Mouse (Mus musculus) CH12.LX (cell line): ENCODE results near the gene Ncln. TPM values are rescaled to one million over a fixed set of nuclear protein-coding genes. Genes with fewer than 3 reads are reported as not detected.

Source experiments
- DNase-seq: peaks from one replicate; pipeline ENCODE4 v3.0.0-alpha.2; 2013; ENCODE audit errors: extremely low read depth
- H3K27ac ChIP-seq: 2 replicates; pipeline ENCODE4 v1.5.1; 2012; ENCODE audit warnings: low read depth, mild to moderate bottlenecking, control low read depth, moderate library complexity; ENCODE audit not compliant: insufficient read depth
- H3K27me3 ChIP-seq: replicated peaks from 2 replicates; pipeline ENCODE3; 2012; ENCODE audit warnings: inconsistent platforms
- H3K36me3 ChIP-seq, 2 experiments: replicated peaks in 1 of 2; 2 replicates each; pipeline versions ENCODE3 to v1.6.1; 2012; ENCODE audit warnings: inconsistent platforms in 1 of 2, low read length in 1 of 2, mild to moderate bottlenecking in 1 of 2, mixed read lengths in 1 of 2, moderate library complexity in 1 of 2; ENCODE audit not compliant: control insufficient read depth in 1 of 2, insufficient read depth in 1 of 2
- H3K4me1 ChIP-seq, 2 experiments: 2 replicates each; pipeline ENCODE4 v1.6.1; 2012; ENCODE audit warnings: inconsistent platforms in 1 of 2, moderate library complexity in 1 of 2; ENCODE audit not compliant: insufficient read depth in 2 of 2, control insufficient read depth in 1 of 2
- H3K4me2 ChIP-seq: 2 replicates; pipeline ENCODE4 v1.6.1; 2012; ENCODE audit warnings: low read depth, mild to moderate bottlenecking, control low read depth; ENCODE audit not compliant: poor library complexity, insufficient read depth, severe bottlenecking
- H3K4me3 ChIP-seq, 3 experiments: fragments of 150-350 bp in 1 of 3; sonication (generic) in 1 of 3; replicated peaks in 1 of 3; 2 replicates each; pipeline versions ENCODE3 to v1.5.1; 2011 to 2012; ENCODE audit warnings: low read depth in 2 of 3, low read length in 2 of 3, mild to moderate bottlenecking in 2 of 3, moderate library complexity in 2 of 3, control low read depth in 1 of 3, improper control_type of control experiment in 1 of 3, inconsistent platforms in 1 of 3, mixed read lengths in 1 of 3; ENCODE audit not compliant: poor library complexity in 1 of 3
- H3K79me2 ChIP-seq: replicated peaks from 2 replicates; pipeline ENCODE4 v1.6.1; 2012; ENCODE audit warnings: mild to moderate bottlenecking, moderate library complexity; ENCODE audit not compliant: control insufficient read depth, poor library complexity, insufficient read depth, severe bottlenecking; ENCODE audit errors: extremely low read depth
- H3K9ac ChIP-seq: 2 replicates; pipeline ENCODE4 v1.6.1; 2012; ENCODE audit warnings: low read depth, mild to moderate bottlenecking, control low read depth, moderate library complexity; ENCODE audit not compliant: insufficient read depth
- H3K9me3 ChIP-seq: replicated peaks from 2 replicates; pipeline ENCODE3; 2012; ENCODE audit warnings: low read length, inconsistent platforms, mixed read lengths
- BHLHE40 ChIP-seq: IDR thresholded peaks from 2 replicates; pipeline ENCODE4 v1.6.1; 2011; ENCODE audit warnings: mild to moderate bottlenecking, low read depth, low read length, improper control_type of control experiment
- CHD1 ChIP-seq: IDR thresholded peaks from 2 replicates; pipeline ENCODE4 v1.6.1; 2012; ENCODE audit warnings: low read depth, low read length, improper control_type of control experiment, inconsistent platforms
- CHD2 ChIP-seq: IDR thresholded peaks from 2 replicates; pipeline ENCODE4 v1.6.1; 2011; ENCODE audit warnings: low read length, improper control_type of control experiment
- CTCF ChIP-seq, 2 experiments: IDR thresholded peaks in 1 of 2; conservative IDR thresholded peaks in 1 of 2; 2 replicates each; pipeline ENCODE4 v1.5.1; 2011 to 2012; ENCODE audit warnings: low read depth in 2 of 2, low read length in 2 of 2, improper control_type of control experiment in 1 of 2, inconsistent platforms in 1 of 2, mild to moderate bottlenecking in 1 of 2, moderate library complexity in 1 of 2
- E2F4 ChIP-seq: IDR thresholded peaks from 2 replicates; pipeline ENCODE4 v1.6.1; 2011; ENCODE audit warnings: low read depth, low read length, improper control_type of control experiment; ENCODE audit not compliant: insufficient replicate concordance
- ELF1 ChIP-seq: IDR thresholded peaks from 2 replicates; pipeline ENCODE4 v1.6.1; 2014; ENCODE audit warnings: low read depth, mild to moderate bottlenecking, inconsistent platforms, low read length, improper control_type of control experiment
- EP300 ChIP-seq: IDR thresholded peaks from 2 replicates; pipeline ENCODE4 v1.6.1; 2011; ENCODE audit warnings: low read length, improper control_type of control experiment
- ETS1 ChIP-seq: conservative IDR thresholded peaks from 2 replicates; pipeline ENCODE4 v1.6.1; 2012; ENCODE audit warnings: low read depth, mild to moderate bottlenecking, inconsistent platforms, low read length, improper control_type of control experiment, moderate library complexity
- GABPA ChIP-seq: IDR thresholded peaks from 2 replicates; pipeline ENCODE4 v1.6.1; 2012; ENCODE audit warnings: low read depth, low read length, improper control_type of control experiment, inconsistent platforms; ENCODE audit not compliant: insufficient replicate concordance
- HCFC1 ChIP-seq: IDR thresholded peaks from 2 replicates; pipeline ENCODE4 v1.6.1; 2012; ENCODE audit warnings: low read depth, mild to moderate bottlenecking, inconsistent platforms, low read length, improper control_type of control experiment
- IRF4 ChIP-seq: IDR thresholded peaks from 2 replicates; pipeline ENCODE4 v1.6.1; 2014; ENCODE audit warnings: low read depth, mild to moderate bottlenecking, inconsistent platforms, low read length, improper control_type of control experiment
- JUN ChIP-seq: IDR thresholded peaks from 2 replicates; pipeline ENCODE4 v1.6.1; 2011; ENCODE audit warnings: low read depth, mild to moderate bottlenecking, low read length, improper control_type of control experiment, moderate library complexity; ENCODE audit not compliant: insufficient read depth
- JUND ChIP-seq: conservative IDR thresholded peaks from 2 replicates; pipeline ENCODE4 v1.6.1; 2011; ENCODE audit warnings: low read depth, low read length, improper control_type of control experiment
- KAT2A ChIP-seq: IDR thresholded peaks from 2 replicates; pipeline ENCODE4 v1.6.1; 2012; ENCODE audit warnings: low read length, improper control_type of control experiment, inconsistent platforms; ENCODE audit not compliant: insufficient replicate concordance
- MAZ ChIP-seq: IDR thresholded peaks from 2 replicates; pipeline ENCODE4 v1.6.1; 2012; ENCODE audit warnings: low read depth, mild to moderate bottlenecking, inconsistent platforms, low read length, improper control_type of control experiment, moderate library complexity
- MEF2A ChIP-seq: IDR thresholded peaks from 2 replicates; pipeline ENCODE4 v1.6.1; 2014; ENCODE audit warnings: low read depth, mild to moderate bottlenecking, inconsistent platforms, low read length, improper control_type of control experiment, borderline replicate concordance
- MYC ChIP-seq: IDR thresholded peaks from 2 replicates; pipeline ENCODE4 v1.6.1; 2011; ENCODE audit warnings: low read depth, mild to moderate bottlenecking, improper control_type of control experiment, low read length
- NELFE ChIP-seq: IDR thresholded peaks from 2 replicates; pipeline ENCODE4 v1.6.1; 2011; ENCODE audit warnings: low read depth, low read length, improper control_type of control experiment
- NRF1 ChIP-seq: IDR thresholded peaks from 2 replicates; pipeline ENCODE4 v1.6.1; 2014; ENCODE audit warnings: low read depth, mild to moderate bottlenecking, inconsistent platforms, low read length, improper control_type of control experiment, moderate library complexity
- PAX5 ChIP-seq: IDR thresholded peaks from 2 replicates; pipeline ENCODE4 v1.6.1; 2012; ENCODE audit warnings: low read length, inconsistent platforms, mixed read lengths
- POLR2A ChIP-seq: IDR thresholded peaks from 2 replicates; pipeline ENCODE4 v1.6.1; 2011; ENCODE audit warnings: low read depth, mild to moderate bottlenecking, improper control_type of control experiment, low read length
- RAD21 ChIP-seq: IDR thresholded peaks from 2 replicates; pipeline ENCODE4 v1.6.1; 2011; ENCODE audit warnings: low read depth, mild to moderate bottlenecking, low read length, improper control_type of control experiment, moderate library complexity
- SIN3A ChIP-seq: IDR thresholded peaks from 2 replicates; pipeline ENCODE4 v1.6.1; 2012; ENCODE audit warnings: low read length, improper control_type of control experiment, inconsistent platforms
- SMC3 ChIP-seq: IDR thresholded peaks from 2 replicates; pipeline ENCODE4 v1.6.1; 2011; ENCODE audit warnings: low read depth, low read length, improper control_type of control experiment
- TBP ChIP-seq: conservative IDR thresholded peaks from 2 replicates; pipeline ENCODE4 v1.6.1; 2011; ENCODE audit warnings: low read depth, low read length, improper control_type of control experiment
- TCF12 ChIP-seq: IDR thresholded peaks from 2 replicates; pipeline ENCODE4 v1.6.1; 2014; ENCODE audit warnings: low read depth, mild to moderate bottlenecking, inconsistent platforms, low read length, improper control_type of control experiment
- USF2 ChIP-seq: conservative IDR thresholded peaks from 2 replicates; pipeline ENCODE4 v1.6.1; 2011; ENCODE audit warnings: low read depth, low read length, improper control_type of control experiment
- ZC3H11A ChIP-seq: IDR thresholded peaks from 2 replicates; pipeline ENCODE4 v1.6.1; 2012; ENCODE audit warnings: low read depth, mild to moderate bottlenecking, inconsistent platforms, low read length, improper control_type of control experiment
- ZKSCAN1 ChIP-seq: IDR thresholded peaks from 2 replicates; pipeline ENCODE4 v1.6.1; 2012; ENCODE audit warnings: low read depth, inconsistent platforms, low read length, improper control_type of control experiment, borderline replicate concordance
- ZMIZ1 ChIP-seq: IDR thresholded peaks from 2 replicates; pipeline ENCODE4 v1.6.1; 2012; ENCODE audit warnings: low read depth, mild to moderate bottlenecking, inconsistent platforms, low read length, improper control_type of control experiment
- ZNF384 ChIP-seq: IDR thresholded peaks from 2 replicates; pipeline ENCODE4 v1.6.1; 2012; ENCODE audit warnings: low read depth, low read length, improper control_type of control experiment, inconsistent platforms
- dilution Hi-C: fragments of 300-500 bp; cut with MboI; formaldehyde crosslinking; loops from 2 replicates; pipeline ENCODE4 v1.14.3; 2020; ENCODE audit warnings: low sequenced_read_pairs; ENCODE audit not compliant: extremely low pct_unique_long_range_greater_than_20kb, extremely low pct_ligation_motif_present
- in situ Hi-C: fragments of 300-500 bp; cut with MboI; formaldehyde crosslinking; loops from 3 replicates; pipeline ENCODE4 v1.14.3; 2019; ENCODE audit warnings: low sequenced_read_pairs, low pct_ligation_motif_present, low pct_unique_long_range_greater_than_20kb, mixed read lengths
- polyA plus RNA-seq: library from polyadenylated mRNA; unstranded; fragments of >175 nt; gene quantifications from 2 replicates; pipeline ENCODE4 v1.2.1, GENCODE M21; 2012; ENCODE audit warnings: low read depth; ENCODE audit not compliant: insufficient read length
- total RNA-seq, 2 experiments: library from RNA; depleted of rRNA; stranded (reverse); fragments of 300-350 nt in 1 of 2; fragments of >200 nt in 1 of 2; gene quantifications; 2 replicates each; pipeline ENCODE4 v1.2.3; 2012 to 2014

Ncln gene
- total and polyA plus RNA-seq, 3 experiments: 41.5 to 99.5 (median 89.5) TPM

DNA sequence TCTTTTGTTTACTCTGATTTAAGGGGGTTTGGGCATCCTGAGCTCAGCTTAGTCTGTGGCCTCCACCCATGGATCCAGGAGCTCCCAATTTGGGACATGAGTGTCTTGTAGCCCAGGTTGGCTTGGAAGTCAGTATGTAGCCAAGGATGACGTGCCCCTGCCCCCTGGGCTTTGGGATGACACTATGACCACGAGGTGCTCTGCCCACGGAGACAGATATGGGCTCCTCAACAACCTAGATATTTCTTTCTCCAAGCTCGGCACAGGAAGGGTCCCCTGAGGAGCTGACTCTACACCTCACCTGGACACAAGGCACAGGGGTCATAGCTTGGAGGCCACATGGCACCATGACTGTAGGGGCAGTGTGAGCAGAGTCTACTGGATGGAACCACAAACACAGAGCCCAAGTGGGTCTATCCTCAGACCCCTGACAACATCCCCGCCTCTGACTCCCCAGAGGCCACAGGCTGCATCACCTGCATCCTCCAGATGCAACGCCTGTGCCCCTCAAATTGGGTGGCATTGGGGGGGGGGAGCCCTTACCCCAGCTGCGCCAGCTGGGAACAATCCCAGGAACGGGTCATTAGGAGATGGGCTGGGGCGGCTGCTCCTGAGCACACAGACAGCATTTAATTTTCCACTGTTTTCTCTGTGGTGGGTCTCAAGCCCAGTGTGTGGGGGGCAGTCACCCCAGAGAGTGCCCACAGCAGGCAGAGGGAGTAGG is 45.4 kb downstream of the Ncln start:
- H3K27ac ChIP-seq: no peak overlapping the region
- H3K9me3 ChIP-seq: no peaks in the 10 kb centered on the region
- H3K36me3 ChIP-seq: no peaks in the 10 kb centered on the region
- TF ChIP-seq SMC3 (no peak), NELFE (no peak), PAX5 (no peak), NRF1 (no peak), KAT2A (no peak), RAD21 (no peak), CHD1 (no peak), E2F4 (no peak), JUND (no peak)
- no peak for DNase-seq
- dilution Hi-C loops: no loop called here
- in situ Hi-C loops: no loop called here
- H3K4me1 ChIP-seq: no peaks in the 10 kb centered on the region
- H3K4me3 ChIP-seq: no peak overlapping the region
- H3K79me2 ChIP-seq: no peaks in the 10 kb centered on the region
- no peak overlapping the region for H3K4me2 ChIP-seq
- H3K9ac ChIP-seq: no peak overlapping the region
- H3K27me3 ChIP-seq: peaks cover 77% of the 10 kb centered on the region

DNA sequence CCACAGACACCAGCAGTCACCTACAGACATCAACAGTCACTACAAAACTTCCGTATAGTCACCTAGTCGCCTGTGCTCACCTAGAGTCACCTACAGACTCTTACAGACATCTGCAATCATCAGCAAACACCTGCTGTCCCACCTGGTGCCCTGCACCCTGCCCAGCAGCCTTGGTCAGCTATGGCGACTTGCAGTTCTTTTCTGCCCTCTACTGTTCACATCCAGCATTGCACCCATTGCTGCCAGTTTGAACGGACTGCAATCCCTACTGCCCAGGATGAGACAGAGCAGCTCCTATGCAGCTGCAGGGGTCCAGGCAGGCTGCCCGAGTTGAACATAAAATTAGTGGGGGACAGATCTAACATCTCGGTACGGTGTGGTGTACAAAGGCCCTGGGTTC is 46.1 kb downstream of the Ncln start:
- in situ Hi-C loops: no loop called here
- no peaks in the 10 kb centered on the region for H3K79me2 ChIP-seq
- H3K27ac ChIP-seq: no peak overlapping the region
- H3K4me2 ChIP-seq: no peak overlapping the region
- peaks cover 72% of the 10 kb centered on the region for H3K27me3 ChIP-seq
- H3K4me3 ChIP-seq: no peak overlapping the region
- peak; percentile 74 for DNase-seq
- H3K36me3 ChIP-seq: no peaks in the 10 kb centered on the region
- H3K9ac ChIP-seq: no peak overlapping the region
- dilution Hi-C loops: no loop called here
- TF ChIP-seq ZMIZ1 (no peak), SIN3A (no peak), TCF12 (0 out of 2 replicates have a peak, but pooled peaks have one; percentile 35), ZNF384 (no peak), NELFE (no peak; the same call in 1 of the 2 replicates), NRF1 (no peak), EP300 (no peak), KAT2A (no peak), RAD21 (peak; percentile 99), GABPA (no peak), JUND (no peak), PAX5 (no peak), IRF4 (no peak), CHD1 (no peak), CHD2 (no peak), ELF1 (no peak), SMC3 (peak; percentile 93), USF2 (no peak), MAZ (no peak), HCFC1 (no peak), BHLHE40 (no peak), POLR2A (no peak), MEF2A (no peak), ZKSCAN1 (no peak), ETS1 (no peak), TBP (no peak), CTCF (conservative IDR thresholded peaks at IDR 0.05 in 1 of 2, IDR thresholded peaks at IDR 0.05 in 1 of 2; ENCODE audit: low read depth in 2 of 2, low read length in 2 of 2) (peak; percentile 91 to 98), ZC3H11A (peak; percentile 83), MYC (no peak), E2F4 (no peak), JUN (no peak)
- TF ChIP-seq, all 38 proteins: peak for 5
- H3K9me3 ChIP-seq: no peaks in the 10 kb centered on the region
- no peaks in the 10 kb centered on the region for H3K4me1 ChIP-seq
